Mouse (Mus musculus) central nervous system, embryonic 11.5 days (tissue): Measurements from ENCODE around the gene Cacna1c. TPM values are rescaled to one million over a fixed set of nuclear protein-coding genes. Genes with fewer than 3 reads are reported as not detected.

Experiments
- polyA plus RNA-seq: library from polyadenylated mRNA; depleted of rRNA; stranded (reverse); fragments of >200 nt; gene quantifications from 2 replicates; pipeline ENCODE4 v1.2.3, GENCODE M21; 2012; rRNA removed

The Cacna1c gene
- polyA plus RNA-seq: 7.7 and 16.3 TPM in 2 replicates

DNA sequence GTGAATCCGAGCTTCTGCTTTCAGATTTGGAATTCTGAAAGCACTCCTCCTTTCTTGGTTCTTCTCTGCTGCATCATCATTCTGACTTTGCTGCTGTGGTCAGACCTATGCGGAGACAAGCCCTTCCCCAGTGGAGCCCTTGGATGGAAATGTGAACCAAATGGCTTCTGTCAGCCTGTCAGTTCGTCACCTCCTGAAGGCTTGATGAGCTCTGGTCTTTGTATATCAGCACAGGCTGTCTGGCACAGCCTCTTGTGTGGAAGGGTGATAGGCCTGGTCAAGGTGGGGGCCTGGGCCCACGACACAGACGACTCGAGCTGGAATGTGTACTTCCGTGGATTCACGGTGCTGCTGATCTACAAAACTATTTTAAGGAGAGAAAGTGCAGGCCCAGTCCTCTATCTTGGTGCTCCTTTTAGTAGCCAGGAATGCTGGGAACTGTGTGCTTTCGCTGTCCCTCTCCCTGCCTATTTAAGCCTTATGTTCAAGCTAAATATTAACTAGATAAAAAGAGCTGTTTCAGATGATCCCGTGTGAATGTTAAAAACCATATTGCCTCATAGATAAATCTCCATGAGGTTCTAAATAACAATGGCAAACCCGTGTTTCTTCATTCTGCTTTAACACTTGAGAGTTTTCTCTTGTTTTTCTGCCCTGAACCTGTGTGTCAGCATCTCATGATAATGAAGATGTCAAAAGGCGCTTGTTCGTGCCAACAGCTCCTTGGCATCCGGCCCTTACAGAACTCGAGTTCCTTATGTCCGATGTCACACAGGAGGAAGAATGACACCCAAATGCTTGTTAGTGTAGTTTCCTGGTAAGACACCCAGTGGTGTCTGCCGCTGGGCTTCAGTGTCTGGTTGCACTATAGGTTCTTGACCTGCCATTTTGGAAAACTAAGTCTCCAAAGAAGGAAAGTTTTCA lies at the start of gene Cacna1c:
Gene Cacna1c, minus strand, starts transcription at position 37 of the 924 bp plus-strand sequence.

DNA sequence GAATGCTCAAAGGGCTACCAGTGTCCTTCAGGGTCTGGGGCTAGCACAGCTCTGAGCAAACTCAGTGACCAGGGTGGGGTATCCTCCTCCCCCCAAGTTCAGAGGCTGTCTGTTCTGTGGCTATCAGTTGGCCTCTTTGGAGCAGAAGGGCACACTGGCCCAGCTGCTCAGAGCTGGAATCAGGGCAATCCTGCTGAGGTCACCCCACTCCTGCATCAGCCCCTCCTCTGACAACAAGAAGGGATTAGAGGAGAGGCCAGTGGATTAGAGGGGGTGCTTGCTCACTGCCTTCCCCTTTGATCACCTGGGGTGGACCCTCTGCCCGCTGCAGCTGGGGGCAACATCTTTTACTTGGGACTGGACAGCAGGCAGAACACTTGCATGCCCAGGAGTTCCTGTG lies 40.0 kb upstream of the Cacna1c start, which contains the start of gene Cacna2d4:
Gene Cacna2d4, plus strand, starts transcription at position 286 of the 400 bp plus-strand sequence.

DNA sequence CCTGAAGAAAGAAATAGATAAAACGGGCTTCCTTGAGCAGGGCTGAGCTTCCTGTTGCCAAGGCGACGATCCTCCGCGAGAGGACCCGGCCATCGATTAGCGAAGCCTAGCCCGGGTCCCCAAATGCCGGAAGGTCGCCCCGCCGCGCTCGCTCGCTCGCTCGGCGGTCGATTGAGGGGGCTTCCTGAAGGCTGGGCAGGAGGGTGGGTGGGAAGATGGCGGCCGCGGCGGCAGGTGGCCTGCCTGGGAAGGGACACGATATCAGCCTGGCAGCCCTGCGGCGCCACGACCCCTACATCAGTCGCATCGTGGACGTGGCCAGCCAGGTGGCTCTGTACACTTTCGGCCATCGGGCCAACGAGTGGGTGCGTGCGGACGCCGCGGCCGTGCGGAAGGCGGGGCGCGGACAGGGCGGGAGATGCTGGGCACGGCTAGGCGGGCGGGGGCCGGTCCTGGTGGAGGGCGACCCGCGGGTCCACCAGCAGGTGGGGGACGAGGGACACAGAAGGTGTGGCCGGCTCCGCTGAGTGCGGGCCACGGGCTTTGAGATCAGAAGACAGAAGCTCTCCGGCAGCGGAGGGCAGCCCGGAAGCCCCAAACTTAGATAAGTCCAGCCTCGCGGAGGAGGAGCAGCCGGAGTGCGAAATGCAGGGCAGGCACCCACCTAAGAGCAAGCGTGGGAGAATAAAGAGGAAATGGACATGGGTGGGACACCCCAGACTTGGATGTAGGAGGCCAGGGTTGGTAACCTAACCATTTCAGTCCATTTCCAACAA lies 21.0 kb downstream of the Cacna1c start, which contains the start of gene Dcp1b:
Gene Dcp1b, plus strand, starts transcription at position 176 of the 776 bp plus-strand sequence.

DNA sequence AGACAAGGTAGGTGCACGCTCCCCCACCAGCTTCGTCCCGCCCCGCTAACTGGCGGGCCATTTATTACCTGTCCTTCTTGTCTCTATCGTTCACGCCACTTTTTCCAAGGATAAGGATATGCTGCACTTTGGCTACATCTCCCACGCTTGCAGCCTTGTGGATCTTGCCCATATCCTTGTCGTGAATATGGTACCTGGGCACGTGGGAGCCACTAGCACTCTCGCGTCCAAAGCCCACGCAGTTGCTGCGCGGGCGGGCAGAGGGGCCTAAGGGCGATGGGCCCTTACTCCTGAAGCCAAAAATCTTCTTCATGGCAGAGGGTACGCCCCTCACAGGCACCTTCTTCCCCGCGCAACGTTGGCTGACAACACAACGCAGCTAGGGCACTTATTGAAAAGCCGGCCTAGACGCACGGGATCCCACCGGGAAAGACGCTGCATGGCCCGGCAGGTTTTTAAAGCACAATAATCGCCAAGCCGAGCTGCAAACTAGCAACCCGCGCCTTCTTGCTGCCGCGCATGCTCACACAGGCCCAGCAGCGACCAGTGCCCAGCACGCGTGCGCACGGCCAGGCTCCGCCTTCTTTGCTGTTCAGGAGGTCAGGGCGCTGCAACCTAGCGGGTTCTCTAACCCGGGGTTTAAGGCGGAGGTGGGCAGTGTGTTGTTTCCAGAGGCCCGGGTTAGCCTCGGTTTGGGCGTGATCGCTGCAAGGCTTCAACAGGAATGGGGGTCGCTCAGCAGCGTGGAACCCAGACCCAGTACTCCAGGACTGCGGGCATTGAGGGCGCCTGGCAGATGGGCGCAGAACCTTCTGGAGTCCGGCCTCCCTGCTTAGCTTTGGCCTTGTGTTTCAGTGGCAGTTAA lies 634.2 kb downstream of the Cacna1c start, which contains the start of gene Ankrd26:
Gene Ankrd26, minus strand, starts transcription at position 482 of the 865 bp plus-strand sequence.

Other genes with a start within 250 kb of the Cacna1c start
- gene Dcp1b, start 21.2 kb downstream of the Cacna1c start, polyA plus RNA-seq: 19.4 and 24.7 TPM in 2 replicates
- gene Cacna2d4, start 40.1 kb upstream of the Cacna1c start, polyA plus RNA-seq: 0.01 and 0.02 TPM in 2 replicates
- gene Lrtm2, start 134.3 kb upstream of the Cacna1c start, polyA plus RNA-seq: 0.11 and 0.29 TPM in 2 replicates
- 30.0 and 40.9 TPM in 2 replicates for gene Adipor2, start 221.3 kb upstream of the Cacna1c start, polyA plus RNA-seq